Mouse (Mus musculus) embryonic fibroblast, embryonic 13.5 days (primary cell): Measurements from ENCODE around the gene Ssxb10.

ENCODE experiments used
- CTCF ChIP-seq: IDR thresholded peaks from 2 replicates; pipeline ENCODE4 v1.5.1; 2011; ENCODE audit warnings: mild to moderate bottlenecking, control low read depth, low read length, moderate library complexity, borderline replicate concordance; ENCODE audit not compliant: insufficient read depth
- POLR2A ChIP-seq: IDR thresholded peaks from 2 replicates; pipeline ENCODE4 v1.6.1; 2011; ENCODE audit warnings: low read depth, mild to moderate bottlenecking, control low read depth, low read length, moderate library complexity

DNA sequence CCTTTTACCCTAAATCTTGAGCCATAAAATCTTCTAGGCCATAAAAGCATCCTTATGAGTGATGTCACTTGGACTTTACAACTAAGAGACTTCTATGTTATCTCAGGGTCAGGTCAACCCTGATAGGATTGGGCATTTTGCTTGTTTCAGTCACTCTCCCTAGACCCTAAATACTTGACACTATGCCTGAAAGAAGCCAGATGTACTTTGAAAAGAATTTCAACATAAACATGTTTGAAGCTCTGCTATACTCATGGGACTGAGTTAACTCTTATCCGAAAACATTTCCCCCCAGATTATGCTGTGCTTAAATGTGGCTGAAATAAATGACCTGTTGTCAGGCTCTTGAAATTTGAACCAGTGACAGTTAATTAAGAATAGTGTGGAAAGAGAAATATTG is 17.9 kb upstream of the Ssxb10 start:
- TF ChIP-seq CTCF (no peak), POLR2A (no peak)
